Mouse (Mus musculus) heart, embryonic 11.5 days (tissue): ENCODE results near the gene Slc9a1. TPM values are rescaled to one million over a fixed set of nuclear protein-coding genes. Genes with fewer than 3 reads are reported as not detected.
A peak's percentile ranks its signal among the peaks of the same experiment; 100 is the strongest.

ENCODE experiments used
- ATAC-seq: fragments of 200-750 bp; cut with Nextera tagmentation; replicated peaks from 2 replicates; pipeline ENCODE4 v1.8.0; 2017; ENCODE audit warnings: moderate library complexity; ENCODE audit not compliant: insufficient number of reproducible peaks, low FRiP score, low TSS enrichment
- H3K27ac ChIP-seq: fragments of 300-500 bp; sonication (generic); 2 replicates; pipeline ENCODE4 v1.5.1; 2014; ENCODE audit warnings: mild to moderate bottlenecking, low read depth, low read length
- H3K27me3 ChIP-seq: fragments of 300-500 bp; sonication (generic); 2 replicates; pipeline ENCODE4 v1.6.1; 2014; ENCODE audit warnings: mild to moderate bottlenecking, low read length, mixed read lengths; ENCODE audit not compliant: control insufficient read depth, insufficient read depth
- H3K36me3 ChIP-seq: fragments of 300-500 bp; sonication (generic); 2 replicates; pipeline ENCODE4 v1.6.1; 2014; ENCODE audit warnings: mild to moderate bottlenecking, low read length, moderate library complexity, mixed read lengths; ENCODE audit not compliant: control insufficient read depth, insufficient read depth
- H3K4me1 ChIP-seq: fragments of 300-500 bp; sonication (generic); 2 replicates; pipeline ENCODE4 v1.6.1; 2014; ENCODE audit warnings: low read length; ENCODE audit not compliant: control insufficient read depth, insufficient read depth
- H3K4me2 ChIP-seq: fragments of 300-500 bp; sonication (generic); 2 replicates; pipeline ENCODE4 v1.6.1; 2014; ENCODE audit warnings: mild to moderate bottlenecking, moderate library complexity
- H3K4me3 ChIP-seq: fragments of 300-500 bp; sonication (generic); 2 replicates; pipeline ENCODE4 v1.5.1; 2014; ENCODE audit warnings: low read depth, low read length
- H3K9ac ChIP-seq: fragments of 300-500 bp; sonication (generic); 2 replicates; pipeline ENCODE4 v1.6.1; 2014; ENCODE audit warnings: mild to moderate bottlenecking, low read depth, low read length, moderate library complexity
- H3K9me3 ChIP-seq: fragments of 300-500 bp; sonication (generic); replicated peaks from 2 replicates; pipeline ENCODE4 v1.6.1; 2016; ENCODE audit warnings: low read length; ENCODE audit not compliant: control insufficient read depth
- WGBS: fragments of 180-500 bp; shearing (Covaris S2); extraction: QIAGEN DNeasy Blood & Tissue Kit; methylation state at CpG from one replicate; pipeline ENCODE4 v1.1.7; 2014; ENCODE audit not compliant: insufficient replicate concordance; 5-methylcytosine and 5-hydroxymethylcytosine counted together
- polyA plus RNA-seq: library from polyadenylated mRNA; unstranded; fragments of >200 nt; fragmentation: Nextera tagmentation; extraction: Ambion mirVana; gene quantifications from 2 replicates; pipeline ENCODE4 v1.2.1, GENCODE M21; 2014

Gene Slc9a1
- polyA plus RNA-seq, 1 experiment from 2014 or later = 4.8 TPM

GRCm38 (mm10) chr4:133413617-133414016 is 44.1 kb downstream of the Slc9a1 start:
- H3K4me3 ChIP-seq = no peak overlapping the region
- no peaks in the 10 kb centered on the region for H3K27me3 ChIP-seq
- H3K36me3 ChIP-seq = peaks cover 2% of the 10 kb centered on the region; the same call in 1 of the 2 replicates
- H3K9me3 ChIP-seq = no peaks in the 10 kb centered on the region
- no peak overlapping the region for H3K27ac ChIP-seq
- H3K9ac ChIP-seq = no peak overlapping the region
- 87% methylated on average over 7 of the region's 7 CpGs for WGBS
- no peak overlapping the region for H3K4me2 ChIP-seq
- H3K4me1 ChIP-seq = no peaks in the 10 kb centered on the region
- ATAC-seq = no peak

DNA sequence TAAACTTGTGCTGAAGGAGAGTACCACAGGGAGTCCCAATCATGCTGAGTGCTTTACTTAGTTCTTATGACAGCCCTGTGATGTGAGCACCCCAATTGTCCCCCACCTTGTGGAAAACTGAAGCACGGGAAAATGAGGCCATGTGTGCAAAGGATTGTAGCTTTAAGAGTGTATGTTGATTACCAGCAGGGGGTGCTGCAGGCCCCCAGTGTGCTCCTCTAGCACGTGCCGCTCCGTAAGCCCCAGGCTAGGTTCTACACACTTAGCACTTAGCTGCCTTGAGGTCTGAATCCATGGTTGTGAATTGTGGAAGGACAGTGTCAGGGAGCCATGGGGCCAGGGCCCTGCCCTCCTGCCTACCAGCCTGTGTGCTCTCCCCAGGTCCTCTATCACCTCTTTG is 45.4 kb downstream of the Slc9a1 start:
- H3K9ac ChIP-seq = no peak overlapping the region
- 51% methylated on average over 4 of the region's 4 CpGs for WGBS
- H3K4me2 ChIP-seq = no peak overlapping the region
- no peak overlapping the region for H3K27ac ChIP-seq
- peaks cover 2% of the 10 kb centered on the region; the same call in 1 of the 2 replicates for H3K36me3 ChIP-seq
- no peak overlapping the region for H3K4me3 ChIP-seq
- no peaks in the 10 kb centered on the region for H3K9me3 ChIP-seq
- no peaks in the 10 kb centered on the region for H3K27me3 ChIP-seq
- ATAC-seq = no peak
- no peaks in the 10 kb centered on the region for H3K4me1 ChIP-seq

DNA sequence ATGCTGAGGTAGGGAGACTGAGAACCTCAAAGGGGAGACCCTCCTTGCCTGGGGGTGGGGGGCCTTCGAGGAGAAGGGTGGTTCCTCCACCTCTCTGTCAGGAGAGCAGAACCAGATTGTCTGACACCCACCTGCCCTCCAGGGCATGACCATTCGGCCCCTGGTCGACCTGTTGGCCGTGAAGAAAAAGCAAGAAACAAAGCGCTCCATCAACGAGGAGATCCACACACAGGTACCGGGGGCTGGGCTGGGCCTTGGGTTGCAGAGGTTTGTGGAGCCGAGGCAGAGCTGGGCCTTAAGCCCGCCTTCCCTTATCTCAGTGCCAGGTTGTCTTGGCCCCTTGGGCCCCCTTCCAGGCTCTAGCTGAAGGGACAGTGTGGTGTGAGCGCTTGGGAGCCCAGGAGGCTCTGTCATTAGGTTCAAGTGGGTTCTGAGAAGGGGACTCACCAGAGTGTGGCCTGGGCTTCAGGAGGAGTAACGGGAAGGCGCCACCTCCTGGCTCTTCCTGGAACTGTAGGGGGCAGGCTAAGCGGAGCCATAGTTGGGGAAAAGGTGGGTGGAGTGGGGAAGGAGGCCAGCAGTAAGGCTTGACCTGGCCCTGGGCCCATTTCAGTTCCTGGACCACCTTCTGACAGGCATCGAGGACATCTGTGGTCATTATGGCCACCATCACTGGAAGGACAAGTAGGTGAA is 50.0 kb downstream of the Slc9a1 start:
- Histone ChIP-seq H3K4me3 (no peak overlapping the region), H3K9me3 (no peaks in the 10 kb centered on the region), H3K4me2 (no peak overlapping the region), H3K4me1 (no peaks in the 10 kb centered on the region), H3K9ac (no peak overlapping the region), H3K36me3 (peaks cover 18% of the 10 kb centered on the region), H3K27ac (no peak overlapping the region), H3K27me3 (no peaks in the 10 kb centered on the region)
- ATAC-seq = no peak; the same call in 1 of the 2 replicates
- 59% methylated on average over 14 of the region's 14 CpGs for WGBS

DNA sequence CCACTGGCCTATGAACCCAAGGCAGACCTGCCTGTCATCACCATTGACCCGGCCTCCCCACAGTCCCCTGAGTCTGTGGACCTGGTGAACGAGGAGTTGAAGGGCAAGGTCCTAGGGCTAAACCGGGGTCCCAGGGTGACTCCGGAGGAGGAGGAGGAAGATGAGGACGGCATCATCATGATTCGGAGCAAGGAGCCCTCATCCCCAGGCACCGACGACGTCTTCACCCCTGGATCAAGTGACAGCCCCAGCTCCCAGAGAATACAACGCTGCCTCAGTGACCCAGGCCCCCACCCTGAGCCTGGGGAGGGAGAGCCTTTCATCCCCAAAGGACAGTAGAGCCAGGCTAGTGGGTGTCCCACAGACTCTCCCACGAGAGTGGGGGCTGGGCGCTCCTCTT is 52.5 kb downstream of the Slc9a1 start:
- Histone ChIP-seq H3K27ac (no peak overlapping the region), H3K4me3 (no peak overlapping the region), H3K4me1 (no peaks in the 10 kb centered on the region), H3K27me3 (no peaks in the 10 kb centered on the region), H3K4me2 (no peak overlapping the region), H3K9me3 (no peaks in the 10 kb centered on the region), H3K9ac (no peak overlapping the region), H3K36me3 (peaks cover 18% of the 10 kb centered on the region)
- WGBS = 85% methylated on average over 12 of the region's 12 CpGs
- no peak for ATAC-seq

DNA sequence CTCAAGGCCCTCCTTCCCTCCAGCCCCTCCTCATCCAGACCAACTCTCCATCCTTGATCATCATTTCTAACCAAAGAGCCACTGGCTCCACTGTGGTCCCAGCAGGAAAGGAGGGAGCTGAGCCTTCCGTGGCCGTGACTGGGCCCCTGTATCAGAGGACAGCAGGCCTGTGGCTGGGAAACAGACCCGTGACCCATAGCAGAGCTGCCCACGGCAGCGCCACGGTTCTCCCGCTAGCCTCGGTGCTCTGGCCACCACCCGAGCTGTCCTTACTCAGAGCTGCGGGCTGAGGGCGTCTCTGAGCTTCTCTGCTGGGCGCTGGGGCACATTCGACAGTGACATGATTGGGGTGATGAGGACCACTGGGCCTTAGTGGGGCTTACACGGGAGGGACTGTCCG is 53.1 kb downstream of the Slc9a1 start:
- 0 out of 2 replicates have a peak, but pooled peaks have one; percentile 15 for ATAC-seq
- WGBS = 77% methylated on average over 15 of the region's 15 CpGs
- no peak overlapping the region for H3K4me3 ChIP-seq

DNA sequence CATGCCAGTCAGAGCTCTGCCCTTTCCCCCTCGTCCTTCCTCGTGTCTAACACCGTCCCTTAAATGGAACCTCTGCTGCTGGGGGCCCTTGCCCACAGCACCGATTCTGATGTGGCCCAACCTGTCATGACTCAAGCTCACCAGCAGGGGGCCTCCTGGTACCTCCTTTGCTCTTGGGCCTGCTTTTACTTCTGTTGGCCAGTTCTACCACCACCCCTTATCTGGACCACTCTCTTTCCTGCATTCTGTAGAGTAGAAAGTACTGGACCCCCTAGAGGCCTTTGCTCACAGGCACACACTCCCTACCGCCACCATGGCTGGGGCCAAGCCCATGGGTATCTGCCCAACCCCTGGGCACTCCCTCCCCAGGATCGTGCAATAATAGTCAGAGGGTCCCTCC is 53.6 kb downstream of the Slc9a1 start:
- H3K4me1 ChIP-seq = no peaks in the 10 kb centered on the region
- no peak overlapping the region for H3K27ac ChIP-seq
- no peaks in the 10 kb centered on the region for H3K9me3 ChIP-seq
- no peaks in the 10 kb centered on the region for H3K27me3 ChIP-seq
- H3K9ac ChIP-seq = no peak overlapping the region
- peaks cover 18% of the 10 kb centered on the region for H3K36me3 ChIP-seq
- no peak overlapping the region for H3K4me2 ChIP-seq
- H3K4me3 ChIP-seq = no peak overlapping the region
- ATAC-seq = no peak
- 55% methylated on average over 6 of the region's 6 CpGs for WGBS

More for the DNA sequence above, 53.1 kb downstream of the Slc9a1 start:
- Histone ChIP-seq H3K27me3 (no peaks in the 10 kb centered on the region), H3K9ac (no peak overlapping the region), H3K4me2 (no peak overlapping the region), H3K4me1 (no peaks in the 10 kb centered on the region), H3K9me3 (no peaks in the 10 kb centered on the region), H3K27ac (no peak overlapping the region), H3K36me3 (peaks cover 18% of the 10 kb centered on the region)

GRCm38 (mm10) chr4:133423691-133424090 is 54.2 kb downstream of the Slc9a1 start:
- Histone ChIP-seq H3K4me2 (no peak overlapping the region), H3K4me1 (no peaks in the 10 kb centered on the region), H3K9ac (no peak overlapping the region), H3K4me3 (no peak overlapping the region), H3K27ac (no peak overlapping the region), H3K9me3 (no peaks in the 10 kb centered on the region), H3K27me3 (no peaks in the 10 kb centered on the region), H3K36me3 (peaks cover 18% of the 10 kb centered on the region)
- 74% methylated on average over 6 of the region's 6 CpGs for WGBS
- ATAC-seq = no peak

DNA sequence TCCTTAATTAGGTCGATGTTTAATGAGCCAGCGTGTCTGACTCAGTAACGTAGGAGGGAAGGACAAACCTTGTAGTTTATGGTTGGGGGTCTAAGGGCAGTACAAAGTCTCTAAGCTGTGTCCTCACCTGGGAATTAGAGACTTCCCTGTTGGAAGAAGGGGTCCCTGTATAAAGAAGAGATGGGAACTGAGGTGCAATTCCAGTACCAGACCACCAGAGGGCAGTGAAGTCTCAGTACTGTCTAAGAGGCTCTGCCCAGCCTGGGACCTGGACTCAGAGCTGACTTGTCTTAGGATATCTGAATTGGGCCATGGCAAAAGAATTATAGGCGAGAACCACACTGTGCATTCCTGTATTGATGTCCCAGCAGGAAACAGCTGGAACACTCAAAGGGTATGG is 54.6 kb downstream of the Slc9a1 start:
- H3K4me3 ChIP-seq = no peak overlapping the region
- H3K9ac ChIP-seq = no peak overlapping the region
- H3K27me3 ChIP-seq = no peaks in the 10 kb centered on the region
- H3K9me3 ChIP-seq = no peaks in the 10 kb centered on the region
- H3K4me2 ChIP-seq = no peak overlapping the region
- no peaks in the 10 kb centered on the region for H3K4me1 ChIP-seq
- WGBS = 33% methylated on average over 4 of the region's 4 CpGs
- H3K27ac ChIP-seq = no peak overlapping the region
- peaks cover 18% of the 10 kb centered on the region for H3K36me3 ChIP-seq
- ATAC-seq = no peak

DNA sequence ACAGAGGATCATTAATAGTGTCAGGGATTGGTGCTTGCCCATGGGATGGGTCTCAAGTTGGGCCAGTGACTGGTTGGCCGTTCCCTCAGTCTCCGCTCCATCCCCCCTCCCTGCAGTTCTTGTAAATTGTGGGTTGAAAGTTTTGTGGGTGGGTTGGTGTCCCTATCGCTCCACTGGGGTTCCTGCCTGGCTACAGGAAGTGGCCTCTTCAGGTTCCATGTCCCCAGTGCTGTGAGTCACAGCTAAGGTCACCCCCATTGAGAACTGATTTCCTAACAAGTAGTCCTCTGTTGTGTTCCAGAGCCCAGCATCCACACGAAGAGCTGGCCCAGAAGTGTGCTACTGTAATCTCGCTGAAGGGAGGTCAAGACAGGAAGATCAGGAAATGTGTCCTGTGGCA is 56.6 kb downstream of the Slc9a1 start:
- no peaks in the 10 kb centered on the region for H3K9me3 ChIP-seq
- H3K4me1 ChIP-seq = no peaks in the 10 kb centered on the region
- H3K36me3 ChIP-seq = peaks cover 8% of the 10 kb centered on the region; the same call in 1 of the 2 replicates
- H3K27me3 ChIP-seq = no peaks in the 10 kb centered on the region
- no peak for ATAC-seq
- no peak overlapping the region for H3K27ac ChIP-seq
- 64% methylated on average over 5 of the region's 5 CpGs for WGBS
- H3K4me2 ChIP-seq = no peak overlapping the region
- H3K9ac ChIP-seq = no peak overlapping the region
- no peak overlapping the region for H3K4me3 ChIP-seq
